Mouse (Mus musculus): ENCODE data around the gene Itch.

GRCm38 (mm10) chr2:155142025-155142555 is 8.8 kb downstream of the Itch start:
- TF ChIP-seq CTCF (IDR thresholded peaks at IDR 0.05; ENCODE audit: low read depth, low read length) (no peak), POLR2A (IDR thresholded peaks at IDR 0.05; ENCODE audit: borderline replicate concordance, low read depth, low read length) (no peak)
